Mouse (Mus musculus): ENCODE results near the gene Abcb1b. TPM values are rescaled to one million over a fixed set of nuclear protein-coding genes. Genes with fewer than 3 reads are reported as not detected.

Gene Abcb1b
- total RNA-seq (2023) = 10 to 100 TPM; 15.3 to 18.3 TPM

DNA sequence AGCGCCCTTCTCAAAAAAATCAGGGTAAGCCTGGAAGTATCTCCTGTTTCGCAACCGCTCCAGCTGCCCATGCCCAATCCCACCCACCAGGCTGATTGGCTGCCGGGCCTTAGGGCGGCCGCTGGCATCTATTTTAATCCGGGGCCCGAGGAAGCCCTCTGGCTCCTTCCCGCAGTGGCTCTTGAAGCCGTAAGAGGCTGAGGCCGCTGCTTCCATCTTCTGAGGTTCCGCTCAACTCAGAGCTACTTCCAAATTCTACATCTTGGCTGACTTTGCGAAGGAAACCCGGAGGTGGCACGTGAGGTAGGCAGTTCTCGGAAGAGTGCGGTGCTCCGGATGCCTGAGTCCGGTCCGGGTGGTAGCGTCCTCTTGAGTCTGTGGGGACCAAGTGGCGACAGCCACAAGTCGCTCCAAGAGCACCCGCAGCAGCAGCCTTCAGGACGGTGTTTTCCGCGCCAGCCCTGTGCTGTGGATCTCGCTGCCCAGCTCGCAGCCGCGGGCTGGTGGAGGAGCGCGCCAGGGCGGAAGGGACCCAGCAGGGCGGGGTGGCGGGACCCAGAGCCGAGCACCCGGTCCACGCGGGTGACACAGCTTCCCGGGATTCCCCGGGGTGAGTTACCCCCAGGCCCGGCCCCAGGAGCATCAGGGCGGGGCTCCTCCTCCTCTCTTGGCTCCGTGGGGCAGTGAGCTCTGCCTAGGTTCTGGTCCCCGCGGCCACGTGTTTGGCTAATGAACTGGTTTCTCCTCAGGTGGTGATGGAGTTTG, at the start of gene Abcb1b:
Abcb1b (plus strand) TSS at position 161 of the 765 bp plus-strand sequence.

GRCm38 (mm10) chr5:8893300-8894103, 95.6 kb downstream of the Abcb1b start, which contains the start of gene Abcb4:
Gene Abcb4, plus strand, starts transcription at chr5:8893717.

Other genes starting within 250 kb of the Abcb1b start
- gene Rundc3b, start 175.2 kb upstream of the Abcb1b start, total RNA-seq (2023) = 10 to 100 TPM; 14.7 to 19.0 TPM
- 10 to 100 TPM; 15.3 to 25.8 TPM for gene Abcb1a, start 138.1 kb upstream of the Abcb1b start, total RNA-seq (2023)
- 1 to 10 TPM; 1.1 to 2.3 TPM for gene Abcb4, start 95.6 kb downstream of the Abcb1b start, total RNA-seq (2023)
- 10 to 100 TPM; 27.2 to 32.7 TPM for gene Crot, start 199.2 kb downstream of the Abcb1b start, total RNA-seq (2023)

Measured in T-cell, adult 66 days (primary cell).